Mouse (Mus musculus) liver, embryonic 14.5 days (tissue): ENCODE data around the gene Tor1a.

Experiments
- CTCF ChIP-seq: IDR thresholded peaks from 2 replicates; pipeline ENCODE4 v1.5.1; 2016; ENCODE audit warnings: antibody characterized with exemption, low read depth, control low read depth
- EP300 ChIP-seq: IDR thresholded peaks from 2 replicates; pipeline ENCODE4 v1.6.1; 2016; ENCODE audit warnings: antibody characterized with exemption, low read depth

DNA sequence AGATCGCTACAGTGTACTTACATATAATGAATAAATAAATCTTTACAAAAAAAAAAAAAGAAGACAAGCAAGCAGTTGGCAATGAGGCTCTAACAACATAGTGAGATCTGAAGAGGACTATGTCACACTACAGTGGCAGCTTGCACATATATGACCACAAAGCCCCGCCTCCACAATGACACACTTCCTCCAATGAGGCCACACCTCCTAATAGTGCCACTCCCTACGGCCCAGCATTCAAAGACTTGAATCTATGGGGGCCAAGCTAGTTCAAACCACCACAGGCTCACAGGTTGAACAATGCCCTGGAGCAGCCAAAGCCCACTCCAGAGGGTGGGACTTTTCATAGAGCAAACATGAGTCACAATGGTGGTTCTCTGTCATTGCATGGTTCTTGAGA is 35.8 kb downstream of the Tor1a start:
- TF ChIP-seq CTCF = no peak
- no peak for TF ChIP-seq EP300
